Mouse (Mus musculus): ENCODE results near the gene Lefty1. TPM values are rescaled to one million over a fixed set of nuclear protein-coding genes. Genes with fewer than 3 reads are reported as not detected.

The Lefty1 gene
- polyA plus RNA-seq, 1 experiment from 2014 or later = 2.2 TPM

- Histone ChIP-seq H3K27me3 (ENCODE audit: insufficient read depth, low read length) (no peaks in the 10 kb centered on the region), H3K9me3 (ENCODE audit: low read length) (no peaks in the 10 kb centered on the region), H3K27ac (ENCODE audit: low read depth) (peak overlapping the region; percentile 93), H3K4me3 (ENCODE audit: low read depth, low read length) (no peak overlapping the region), H3K4me2 (ENCODE audit: low read depth, low read length) (peak overlapping the region; percentile 62), H3K9ac (replicated peaks) (peak overlapping the region; percentile 42), H3K36me3 (replicated peaks; ENCODE audit: insufficient read depth, low read length) (peaks cover 17% of the 10 kb centered on the region), H3K4me1 (ENCODE audit: insufficient read depth) (peaks cover 51% of the 10 kb centered on the region)
- ATAC-seq = peak; percentile 2; the same call in 1 of the 2 replicates
- 51% methylated on average over 4 of the region's 4 CpGs for WGBS (ENCODE audit: insufficient replicate concordance)
- peak; percentile 64 for DNase-seq
- TF ChIP-seq CTCF (IDR thresholded peaks at IDR 0.05; ENCODE audit: low read depth) (no peak), EP300 (IDR thresholded peaks at IDR 0.05; ENCODE audit: low read depth) (no peak)
Measured at GRCm38 (mm10) chr1:180944553-180944952, 9.7 kb downstream of the Lefty1 start.

- TF ChIP-seq CTCF (IDR thresholded peaks at IDR 0.05; ENCODE audit: low read depth) (no peak), EP300 (IDR thresholded peaks at IDR 0.05; ENCODE audit: low read depth) (no peak)
- Histone ChIP-seq H3K9me3 (ENCODE audit: low read length) (no peaks in the 10 kb centered on the region), H3K4me3 (ENCODE audit: low read depth, low read length) (peak overlapping the region; percentile 22), H3K4me1 (ENCODE audit: insufficient read depth) (peaks cover 51% of the 10 kb centered on the region), H3K36me3 (replicated peaks; ENCODE audit: insufficient read depth, low read length) (peaks cover 24% of the 10 kb centered on the region), H3K27me3 (ENCODE audit: insufficient read depth, low read length) (no peaks in the 10 kb centered on the region), H3K9ac (replicated peaks) (peak overlapping the region; percentile 42), H3K27ac (ENCODE audit: low read depth) (peak overlapping the region; percentile 93), H3K4me2 (ENCODE audit: low read depth, low read length) (peak overlapping the region; percentile 62)
- 27% methylated on average over 20 of the region's 20 CpGs for WGBS (ENCODE audit: insufficient replicate concordance)
- ATAC-seq (peak; percentile 53), DNase-seq (peak; percentile 65)
Measured at GRCm38 (mm10) chr1:180945001-180945980, 10.5 kb downstream of the Lefty1 start.

- Histone ChIP-seq H3K4me1 (ENCODE audit: insufficient read depth) (peaks cover 47% of the 10 kb centered on the region), H3K36me3 (replicated peaks; ENCODE audit: insufficient read depth, low read length) (peaks cover 25% of the 10 kb centered on the region), H3K27ac (ENCODE audit: low read depth) (no peak overlapping the region), H3K4me3 (ENCODE audit: low read depth, low read length) (no peak overlapping the region), H3K27me3 (ENCODE audit: insufficient read depth, low read length) (no peaks in the 10 kb centered on the region), H3K9me3 (ENCODE audit: low read length) (no peaks in the 10 kb centered on the region), H3K9ac (replicated peaks) (0 out of 2 replicates have a peak overlapping the region, but pooled peaks have one; percentile 42), H3K4me2 (ENCODE audit: low read depth, low read length) (peak overlapping the region; percentile 62; the same call in 1 of the 2 replicates)
- TF ChIP-seq CTCF (IDR thresholded peaks at IDR 0.05; ENCODE audit: low read depth) (no peak), EP300 (IDR thresholded peaks at IDR 0.05; ENCODE audit: low read depth) (no peak)
- WGBS (ENCODE audit: insufficient replicate concordance) = 64% methylated on average over 6 of the region's 6 CpGs
- DNase-seq = peak; percentile 60
- ATAC-seq = no peak
Measured at GRCm38 (mm10) chr1:180946448-180946847, 11.6 kb downstream of the Lefty1 start.

- H3K4me2 ChIP-seq (ENCODE audit: low read depth, low read length) = 0 out of 2 replicates have a peak overlapping the region, but pooled peaks have one; percentile 42
- TF ChIP-seq CTCF (IDR thresholded peaks at IDR 0.05; ENCODE audit: low read depth) = no peak
- peak; percentile 26; the same call in 1 of the 2 replicates for TF ChIP-seq EP300 (IDR thresholded peaks at IDR 0.05; ENCODE audit: low read depth)
- 69% methylated on average over 6 of the region's 6 CpGs for WGBS (ENCODE audit: insufficient replicate concordance)
- peak overlapping the region; percentile 34; the same call in 1 of the 2 replicates for H3K27ac ChIP-seq (ENCODE audit: low read depth)
- DNase-seq (peak; percentile 19), ATAC-seq (peak; percentile 92)
- no peaks in the 10 kb centered on the region for H3K9me3 ChIP-seq (ENCODE audit: low read length)
- H3K27me3 ChIP-seq (ENCODE audit: insufficient read depth, low read length) = no peaks in the 10 kb centered on the region; the same call in 1 of the 2 replicates
- no peak overlapping the region for H3K9ac ChIP-seq (replicated peaks)
- no peak overlapping the region for H3K4me3 ChIP-seq (ENCODE audit: low read depth, low read length)
- H3K4me1 ChIP-seq (ENCODE audit: insufficient read depth) = peaks cover 10% of the 10 kb centered on the region; the same call in 1 of the 2 replicates
- H3K36me3 ChIP-seq (replicated peaks; ENCODE audit: insufficient read depth, low read length) = peaks cover 48% of the 10 kb centered on the region
Measured at GRCm38 (mm10) chr1:180952085-180952746, 17.4 kb downstream of the Lefty1 start.

GRCm38 (mm10) chr1:180952808-180953207 is 18.0 kb downstream of the Lefty1 start:
- DNase-seq (peak; percentile 10), ATAC-seq (no peak)
- Histone ChIP-seq H3K36me3 (replicated peaks; ENCODE audit: insufficient read depth, low read length) (peaks cover 46% of the 10 kb centered on the region), H3K9me3 (ENCODE audit: low read length) (no peaks in the 10 kb centered on the region), H3K27me3 (ENCODE audit: insufficient read depth, low read length) (no peaks in the 10 kb centered on the region; the same call in 1 of the 2 replicates), H3K4me1 (ENCODE audit: insufficient read depth) (peaks cover 10% of the 10 kb centered on the region; the same call in 1 of the 2 replicates), H3K27ac (ENCODE audit: low read depth) (no peak overlapping the region), H3K9ac (replicated peaks) (no peak overlapping the region), H3K4me2 (ENCODE audit: low read depth, low read length) (no peak overlapping the region), H3K4me3 (ENCODE audit: low read depth, low read length) (no peak overlapping the region)
- TF ChIP-seq EP300 (IDR thresholded peaks at IDR 0.05; ENCODE audit: low read depth) (no peak), CTCF (IDR thresholded peaks at IDR 0.05; ENCODE audit: low read depth) (no peak)
- 64% methylated on average over 5 of the region's 5 CpGs for WGBS (ENCODE audit: insufficient replicate concordance)

All from liver, postnatal 0 days (tissue).